Mouse (Mus musculus) liver, postnatal 0 days (tissue): ENCODE data around the gene 1700020L24Rik.

ENCODE experiments used
- CTCF ChIP-seq: sonication (generic); IDR thresholded peaks from 2 replicates; pipeline ENCODE4 v1.5.1; 2016; ENCODE audit warnings: antibody characterized with exemption, low read depth
- EP300 ChIP-seq: IDR thresholded peaks from 2 replicates; pipeline ENCODE4 v1.6.1; 2016; ENCODE audit warnings: antibody characterized with exemption, low read depth, mild to moderate bottlenecking

DNA sequence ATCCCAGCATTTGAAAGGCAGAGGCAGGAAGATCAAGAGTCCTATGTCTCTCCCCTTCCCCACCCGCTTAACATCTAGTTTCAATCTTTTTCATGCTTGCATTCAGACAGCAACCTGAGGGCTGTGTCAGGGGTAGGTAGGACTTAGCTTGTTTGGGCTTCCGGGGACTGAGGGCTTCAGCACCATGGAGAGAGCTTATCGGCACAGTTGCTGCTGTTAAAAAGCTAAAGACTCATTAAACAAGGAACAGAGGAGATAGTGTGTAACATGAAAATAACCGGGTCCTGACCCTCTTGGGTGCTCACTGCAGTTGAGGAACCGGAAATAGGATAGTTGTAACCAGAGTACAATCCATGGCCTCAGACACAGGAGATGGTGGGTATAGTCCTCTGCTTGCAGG is 20.4 kb upstream of the 1700020L24Rik start:
- TF ChIP-seq CTCF: no peak
- no peak for TF ChIP-seq EP300
